Mouse (Mus musculus) layer of hippocampus, postnatal 14 days (tissue): ENCODE results near the gene BC034090. TPM values are rescaled to one million over a fixed set of nuclear protein-coding genes. Genes with fewer than 3 reads are reported as not detected.
"Not testable (repeated sequence)": the region's sequence is repeated elsewhere in the genome, so short reads cannot be mapped to it uniquely, and the experiment has no call there.

Experiments used
- DNase-seq, 2 experiments: peaks; one replicate each; pipeline ENCODE4 v3.0.0; 2021 to 2022; ENCODE audit warnings: low spot score in 2 of 2, mixed read lengths in 1 of 2
- total RNA-seq, 2 experiments: library from RNA; stranded (reverse); gene quantifications; 2 replicates each; pipeline ENCODE4 v1.2.3; 2021

BC034090 gene
- total RNA-seq, 2 experiments from 2014 or later: 6.7 to 8.3 TPM

GRCm38 (mm10) chr1:155196691-155197090 is 47.6 kb downstream of the BC034090 start:
- no peak for DNase-seq

GRCm38 (mm10) chr1:155192805-155193368 is 51.4 kb downstream of the BC034090 start:
- DNase-seq: peak; percentile 76 to 89

DNA sequence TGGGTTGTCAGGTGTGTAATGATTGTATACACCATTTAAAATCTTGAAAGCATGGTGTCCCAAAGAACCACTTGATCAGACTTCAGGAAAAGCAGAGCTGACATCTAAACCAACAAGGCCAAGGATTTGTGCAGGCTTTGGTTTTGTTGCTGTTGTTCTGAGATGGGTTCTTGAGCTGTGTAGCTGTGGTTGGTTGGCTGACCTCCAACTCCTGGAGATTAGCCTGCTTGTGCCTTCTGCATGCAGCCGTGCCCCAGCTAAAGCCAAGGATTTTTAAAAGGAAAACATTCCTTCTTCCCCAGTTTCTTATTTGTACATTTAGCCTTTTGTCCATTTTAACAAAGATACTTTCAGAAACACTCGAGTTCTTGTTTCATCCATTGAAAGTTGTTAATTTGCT is 52.6 kb downstream of the BC034090 start:
- DNase-seq: no peak

DNA sequence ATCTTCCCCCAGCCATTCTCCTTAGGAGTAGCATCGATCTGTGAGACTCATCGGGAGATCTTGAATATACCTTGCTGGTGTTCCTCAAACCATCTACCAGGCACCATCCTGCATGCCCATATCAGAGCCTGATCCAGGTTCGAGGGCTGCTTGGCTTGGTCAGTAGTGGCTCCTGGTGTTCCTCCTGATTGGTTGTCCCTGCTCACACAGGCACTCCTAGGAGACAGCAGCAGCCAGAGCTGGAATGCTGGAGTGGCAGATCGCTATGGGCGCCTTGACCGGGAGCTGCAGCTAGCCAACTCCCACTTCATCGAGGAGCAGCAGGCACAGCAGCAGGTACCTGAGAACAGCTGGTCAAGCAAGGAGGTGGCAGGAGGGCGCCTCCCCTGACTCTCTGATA is 53.0 kb downstream of the BC034090 start:
- DNase-seq: no peak

DNA sequence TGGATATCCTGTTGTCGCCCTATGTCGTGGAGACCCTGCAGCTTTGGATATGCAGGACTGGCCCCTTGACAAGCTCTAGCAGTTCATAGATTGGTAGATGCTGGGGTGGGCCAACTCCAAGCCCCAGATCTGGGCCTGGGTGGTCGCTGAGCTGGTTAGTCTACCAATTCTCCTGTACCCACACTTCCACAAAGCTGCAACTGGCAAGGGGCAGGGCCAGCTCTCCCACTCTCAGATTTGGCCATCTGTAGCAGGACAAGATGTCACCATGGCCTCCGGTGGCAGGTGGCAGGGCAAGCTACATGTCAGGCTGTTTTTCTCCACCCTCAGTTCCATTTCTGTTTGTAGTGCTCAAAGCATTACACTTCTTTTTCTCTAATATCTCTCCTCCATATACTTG is 55.6 kb downstream of the BC034090 start:
- no peak for DNase-seq

- no peak for DNase-seq
Observed at GRCm38 (mm10) chr1:155184191-155184590, 60.1 kb downstream of the BC034090 start.

GRCm38 (mm10) chr1:155178192-155178924 is 65.9 kb downstream of the BC034090 start:
- DNase-seq: no peak

GRCm38 (mm10) chr1:155174424-155174823 is 69.8 kb downstream of the BC034090 start:
- no peak for DNase-seq

GRCm38 (mm10) chr1:155173644-155174016 is 70.6 kb downstream of the BC034090 start:
- DNase-seq: not testable (repeated sequence)

DNA sequence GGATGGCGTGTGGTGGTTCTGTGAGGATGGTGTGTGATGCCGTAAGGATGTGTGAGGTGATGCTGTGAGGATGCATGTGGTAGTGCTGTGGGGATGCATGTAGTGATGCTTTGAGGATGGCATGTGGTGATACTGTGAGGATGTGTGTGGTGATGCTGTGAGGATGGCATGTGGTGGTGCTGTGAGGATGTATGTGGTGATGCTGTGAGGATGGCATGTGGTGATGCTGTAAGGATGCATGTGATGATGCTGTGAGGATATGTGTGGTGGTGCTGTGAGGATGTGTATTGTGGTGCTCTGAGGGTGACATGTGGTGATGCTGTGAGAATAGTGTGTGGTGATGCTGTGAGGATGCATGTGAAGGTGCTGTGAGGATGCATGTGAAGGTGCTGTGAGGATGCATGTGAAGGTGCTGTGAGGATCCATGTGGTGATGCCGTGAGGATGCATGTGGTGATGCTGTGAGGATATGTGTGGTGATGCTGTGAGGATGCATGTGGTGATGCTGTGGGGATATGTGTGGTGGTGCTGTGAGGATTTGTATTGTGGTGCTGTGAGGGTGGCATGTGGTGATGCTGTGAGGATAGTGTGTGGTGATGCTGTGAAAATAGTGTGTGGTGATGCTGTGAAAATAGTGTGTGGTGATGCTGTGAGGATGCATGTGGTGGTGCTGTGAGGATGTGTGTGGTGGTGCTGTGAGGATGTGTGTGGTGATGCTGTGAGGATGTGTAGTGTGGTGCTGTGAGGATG is 71.2 kb downstream of the BC034090 start:
- DNase-seq: no peak

DNA sequence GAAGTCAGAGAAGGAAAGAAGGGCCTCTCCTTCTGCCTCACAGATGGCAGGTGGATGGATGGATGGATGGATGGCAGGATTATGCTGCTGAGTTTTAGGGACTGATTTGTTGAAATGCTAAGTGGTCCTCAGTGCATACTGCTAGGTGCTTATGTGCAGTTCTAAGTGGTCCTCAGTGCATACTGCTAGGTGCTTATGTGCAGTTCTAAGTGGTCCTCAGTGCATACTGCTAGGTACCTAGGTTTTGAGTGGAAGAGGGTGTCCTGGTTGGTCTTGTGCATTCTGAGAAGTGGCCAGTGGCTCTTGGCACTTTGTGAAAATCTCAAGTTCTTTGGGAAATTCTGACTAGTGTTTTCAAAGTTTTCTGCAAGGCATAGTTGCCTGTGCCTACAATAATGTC is 74.3 kb downstream of the BC034090 start:
- DNase-seq: no peak

- DNase-seq: no peak
Observed at GRCm38 (mm10) chr1:155167453-155167852, 76.8 kb downstream of the BC034090 start.

Other genes starting within 250 kb of the BC034090 start
- gene Ier5, start 144.8 kb downstream of the BC034090 start, total RNA-seq: 10 to 100 TPM; 17.9 to 19.8 TPM
- gene Mr1, start 97.6 kb downstream of the BC034090 start, total RNA-seq: 1 to 10 TPM; 3.3 to 4.1 TPM
- gene Stx6, start 85.7 kb downstream of the BC034090 start, total RNA-seq: 10 to 100 TPM; 88.3 to 88.6 TPM
- 10 to 100 TPM; 91.6 to 94.7 TPM for gene Xpr1, start 173.0 kb upstream of the BC034090 start, total RNA-seq